Mouse (Mus musculus): ENCODE results near the gene Hba-a2.
A peak's percentile ranks its signal among the peaks of the same experiment; 100 is the strongest.
"Not testable (repeated sequence)": the region's sequence is repeated elsewhere in the genome, so short reads cannot be mapped to it uniquely, and the experiment has no call there.

Gene Hba-a2

GRCm38 (mm10) chr11:32271178-32271577 lies 25.1 kb upstream of the Hba-a2 start:
- H3K36me3 ChIP-seq (ENCODE audit: control insufficient read depth, insufficient read depth, low read length, poor library complexity, severe bottlenecking) = no peaks in the 10 kb centered on the region
- H3K27me3 ChIP-seq (ENCODE audit: control insufficient read depth, insufficient read depth, low read length, poor library complexity, severe bottlenecking) = no peaks in the 10 kb centered on the region
- DNase-seq (ENCODE audit: low read depth, low spot score) = no peak

GRCm38 (mm10) chr11:32276347-32276746 lies 19.9 kb upstream of the Hba-a2 start, which contains the start of gene Hba-x:
Gene Hba-x (plus strand): TSS chr11:32276400.
- Histone ChIP-seq H3K27me3 (ENCODE audit: control insufficient read depth, insufficient read depth, low read length, poor library complexity, severe bottlenecking) (no peaks in the 10 kb centered on the region), H3K36me3 (ENCODE audit: control insufficient read depth, insufficient read depth, low read length, poor library complexity, severe bottlenecking) (no peaks in the 10 kb centered on the region)

GRCm38 (mm10) chr11:32277736-32278457 lies 18.4 kb upstream of the Hba-a2 start:
- no peak for DNase-seq (ENCODE audit: low read depth, low spot score)
- Histone ChIP-seq H3K36me3 (ENCODE audit: control insufficient read depth, insufficient read depth, low read length, poor library complexity, severe bottlenecking) (no peaks in the 10 kb centered on the region), H3K27me3 (ENCODE audit: control insufficient read depth, insufficient read depth, low read length, poor library complexity, severe bottlenecking) (no peaks in the 10 kb centered on the region)

More at GRCm38 (mm10) chr11:32276347-32276746, 19.9 kb upstream of the Hba-a2 start, which contains the start of gene Hba-x:
- DNase-seq (ENCODE audit: low read depth, low spot score) = no peak

GRCm38 (mm10) chr11:32278458-32278957 lies 17.8 kb upstream of the Hba-a2 start:
- H3K36me3 ChIP-seq (ENCODE audit: control insufficient read depth, insufficient read depth, low read length, poor library complexity, severe bottlenecking) = no peaks in the 10 kb centered on the region
- H3K27me3 ChIP-seq (ENCODE audit: control insufficient read depth, insufficient read depth, low read length, poor library complexity, severe bottlenecking) = no peaks in the 10 kb centered on the region
- DNase-seq (ENCODE audit: low read depth, low spot score) = no peak

GRCm38 (mm10) chr11:32280646-32281045 lies 15.6 kb upstream of the Hba-a2 start:
- H3K36me3 ChIP-seq (ENCODE audit: control insufficient read depth, insufficient read depth, low read length, poor library complexity, severe bottlenecking) = no peaks in the 10 kb centered on the region
- H3K27me3 ChIP-seq (ENCODE audit: control insufficient read depth, insufficient read depth, low read length, poor library complexity, severe bottlenecking) = no peaks in the 10 kb centered on the region
- no peak for DNase-seq (ENCODE audit: low read depth, low spot score)

GRCm38 (mm10) chr11:32281416-32282144 lies 14.7 kb upstream of the Hba-a2 start:
- Histone ChIP-seq H3K36me3 (ENCODE audit: control insufficient read depth, insufficient read depth, low read length, poor library complexity, severe bottlenecking) (no peaks in the 10 kb centered on the region), H3K27me3 (ENCODE audit: control insufficient read depth, insufficient read depth, low read length, poor library complexity, severe bottlenecking) (no peaks in the 10 kb centered on the region)
- DNase-seq (ENCODE audit: low read depth, low spot score) = no peak

GRCm38 (mm10) chr11:32283091-32283777 lies 13.1 kb upstream of the Hba-a2 start, which contains the start of gene Hba-a1:
Gene Hba-a1 (plus strand): TSS chr11:32283511.
- H3K27me3 ChIP-seq (ENCODE audit: control insufficient read depth, insufficient read depth, low read length, poor library complexity, severe bottlenecking); DNase-seq (ENCODE audit: low read depth, low spot score); H3K36me3 ChIP-seq (ENCODE audit: control insufficient read depth, insufficient read depth, low read length, poor library complexity, severe bottlenecking): not testable (repeated sequence)

- not testable (repeated sequence) for DNase-seq (ENCODE audit: low read depth, low spot score); H3K27me3 ChIP-seq (ENCODE audit: control insufficient read depth, insufficient read depth, low read length, poor library complexity, severe bottlenecking)
Observed at GRCm38 (mm10) chr11:32284582-32284981, 11.7 kb upstream of the Hba-a2 start.

GRCm38 (mm10) chr11:32285031-32285775 lies 11.1 kb upstream of the Hba-a2 start:
- DNase-seq (ENCODE audit: low read depth, low spot score) = no peak
- no peaks in the 10 kb centered on the region for H3K36me3 ChIP-seq (ENCODE audit: control insufficient read depth, insufficient read depth, low read length, poor library complexity, severe bottlenecking)
- H3K27me3 ChIP-seq (ENCODE audit: control insufficient read depth, insufficient read depth, low read length, poor library complexity, severe bottlenecking) = no peaks in the 10 kb centered on the region

More at GRCm38 (mm10) chr11:32284582-32284981, 11.7 kb upstream of the Hba-a2 start:
- H3K36me3 ChIP-seq (ENCODE audit: control insufficient read depth, insufficient read depth, low read length, poor library complexity, severe bottlenecking) = not testable (repeated sequence)

GRCm38 (mm10) chr11:32285887-32286286 lies 10.4 kb upstream of the Hba-a2 start:
- not testable (repeated sequence) for H3K27me3 ChIP-seq (ENCODE audit: control insufficient read depth, insufficient read depth, low read length, poor library complexity, severe bottlenecking); DNase-seq (ENCODE audit: low read depth, low spot score); H3K36me3 ChIP-seq (ENCODE audit: control insufficient read depth, insufficient read depth, low read length, poor library complexity, severe bottlenecking)

- H3K36me3 ChIP-seq (ENCODE audit: control insufficient read depth, insufficient read depth, low read length, poor library complexity, severe bottlenecking); H3K27me3 ChIP-seq (ENCODE audit: control insufficient read depth, insufficient read depth, low read length, poor library complexity, severe bottlenecking): not testable (repeated sequence)
- peak; percentile 55 for DNase-seq (ENCODE audit: low read depth, low spot score)
Observed at GRCm38 (mm10) chr11:32286695-32287492, 9.4 kb upstream of the Hba-a2 start, which contains the start of gene Hbq1b. Gene Hbq1b (plus strand): TSS chr11:32286965.

GRCm38 (mm10) chr11:32287493-32287825 lies 8.8 kb upstream of the Hba-a2 start:
- no peaks in the 10 kb centered on the region for H3K27me3 ChIP-seq (ENCODE audit: control insufficient read depth, insufficient read depth, low read length, poor library complexity, severe bottlenecking)

GRCm38 (mm10) chr11:32292819-32293218 lies 3.5 kb upstream of the Hba-a2 start:
- H3K27me3 ChIP-seq (ENCODE audit: control insufficient read depth, insufficient read depth, low read length, poor library complexity, severe bottlenecking) = not testable (repeated sequence)

More at GRCm38 (mm10) chr11:32287493-32287825, 8.8 kb upstream of the Hba-a2 start:
- no peaks in the 10 kb centered on the region for H3K36me3 ChIP-seq (ENCODE audit: control insufficient read depth, insufficient read depth, low read length, poor library complexity, severe bottlenecking)
- DNase-seq (ENCODE audit: low read depth, low spot score) = no peak

More at GRCm38 (mm10) chr11:32292819-32293218, 3.5 kb upstream of the Hba-a2 start:
- not testable (repeated sequence) for H3K36me3 ChIP-seq (ENCODE audit: control insufficient read depth, insufficient read depth, low read length, poor library complexity, severe bottlenecking); DNase-seq (ENCODE audit: low read depth, low spot score)
